Mouse (Mus musculus) stomach, embryonic 14.5 days (tissue): ENCODE measurements around the gene Ifna16. TPM values are rescaled to one million over a fixed set of nuclear protein-coding genes. Genes with fewer than 3 reads are reported as not detected.
A peak's percentile ranks its signal among the peaks of the same experiment; 100 is the strongest.

Experiments
- ATAC-seq: fragments of 200-750 bp; cut with Nextera tagmentation; 2 replicates; pipeline ENCODE4 v1.8.0; 2017; ENCODE audit warnings: low read depth, moderate TSS enrichment; ENCODE audit not compliant: insufficient number of reproducible peaks, insufficient read depth, low FRiP score
- H3K27ac ChIP-seq: fragments of 300-500 bp; sonication (generic); 2 replicates; pipeline ENCODE4 v1.5.1; 2014; ENCODE audit warnings: mild to moderate bottlenecking, low read length, moderate library complexity, mixed read lengths
- H3K27me3 ChIP-seq: fragments of 300-500 bp; sonication (generic); 2 replicates; pipeline ENCODE4 v1.6.1; 2014; ENCODE audit warnings: low read length, control low read depth, mixed read lengths; ENCODE audit not compliant: control insufficient read depth, insufficient read depth
- H3K36me3 ChIP-seq: fragments of 300-500 bp; sonication (generic); 2 replicates; pipeline ENCODE4 v1.6.1; 2014; ENCODE audit warnings: mild to moderate bottlenecking, control low read depth, low read length, moderate library complexity, mixed read lengths; ENCODE audit not compliant: control insufficient read depth, insufficient read depth
- H3K4me1 ChIP-seq: fragments of 300-500 bp; sonication (generic); 2 replicates; pipeline ENCODE4 v1.6.1; 2014; ENCODE audit warnings: low read length, control low read depth, mixed read lengths; ENCODE audit not compliant: control insufficient read depth, insufficient read depth
- H3K4me2 ChIP-seq: fragments of 300-500 bp; sonication (generic); replicated peaks from 2 replicates; pipeline ENCODE4 v1.6.1; 2014; ENCODE audit warnings: low read depth, low read length, control low read depth
- H3K4me3 ChIP-seq: fragments of 300-500 bp; sonication (generic); 2 replicates; pipeline ENCODE4 v1.5.1; 2014; ENCODE audit warnings: low read depth, low read length, control low read depth
- H3K9ac ChIP-seq: fragments of 300-500 bp; sonication (generic); replicated peaks from 2 replicates; pipeline ENCODE4 v1.6.1; 2014; ENCODE audit warnings: low read depth, mild to moderate bottlenecking, control low read depth, low read length, moderate library complexity, mixed read lengths
- H3K9me3 ChIP-seq: fragments of 300-500 bp; sonication (generic); 2 replicates; pipeline ENCODE4 v1.6.1; 2016; ENCODE audit warnings: low read depth, low read length, control low read depth; ENCODE audit not compliant: control insufficient read depth
- WGBS: fragments of 180-500 bp; shearing (Covaris S2); extraction: QIAGEN DNeasy Blood & Tissue Kit; methylation state at CpG from one replicate; pipeline ENCODE4 v1.1.7; 2014; 5-methylcytosine and 5-hydroxymethylcytosine counted together
- polyA plus RNA-seq: library from polyadenylated mRNA; unstranded; fragments of >200 nt; fragmentation: Nextera tagmentation; extraction: Ambion mirVana; gene quantifications from 2 replicates; pipeline ENCODE4 v1.2.1, GENCODE M21; 2014

The Ifna16 gene
- polyA plus RNA-seq, 1 experiment from 2014 or later = not detected

GRCm38 (mm10) chr4:88681353-88681752, 4.6 kb upstream of the Ifna16 start:
- no peaks in the 10 kb centered on the region for H3K4me1 ChIP-seq
- no peak overlapping the region for H3K27ac ChIP-seq
- H3K27me3 ChIP-seq = no peaks in the 10 kb centered on the region
- no peak for ATAC-seq
- H3K9me3 ChIP-seq = no peaks in the 10 kb centered on the region
- WGBS = 44% methylated on average over 3 of the region's 3 CpGs
- H3K4me2 ChIP-seq = no peak overlapping the region
- no peak overlapping the region for H3K9ac ChIP-seq
- H3K36me3 ChIP-seq = no peaks in the 10 kb centered on the region
- no peak overlapping the region for H3K4me3 ChIP-seq

DNA sequence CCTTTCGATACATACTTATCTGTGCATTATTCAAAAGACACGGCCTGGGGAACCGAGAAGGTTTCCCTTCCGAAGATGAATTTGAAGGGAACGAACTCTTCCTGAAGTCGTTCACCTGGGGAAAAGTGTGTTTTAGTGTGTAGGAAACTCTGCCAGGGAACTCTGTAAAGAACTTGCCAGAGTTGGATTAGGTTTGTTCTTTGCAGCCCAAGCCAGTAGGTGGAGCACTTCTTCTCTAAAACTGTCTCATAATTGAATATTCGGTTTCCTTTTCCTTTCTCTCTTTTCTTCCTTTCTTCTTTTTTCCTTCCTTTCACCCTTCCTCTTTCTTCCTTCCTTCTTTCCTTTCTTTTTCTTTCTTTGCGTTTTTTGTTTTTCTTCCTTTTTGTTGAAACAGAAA, 3.6 kb upstream of the Ifna16 start:
- ATAC-seq = no peak
- no peaks in the 10 kb centered on the region for H3K9me3 ChIP-seq
- H3K4me1 ChIP-seq = no peaks in the 10 kb centered on the region
- H3K9ac ChIP-seq = no peak overlapping the region
- no peak overlapping the region for H3K4me3 ChIP-seq
- no peak overlapping the region for H3K27ac ChIP-seq
- no peaks in the 10 kb centered on the region for H3K27me3 ChIP-seq
- no peaks in the 10 kb centered on the region for H3K36me3 ChIP-seq
- H3K4me2 ChIP-seq = no peak overlapping the region
- 46% methylated on average over 8 of the region's 8 CpGs for whole genome bisulfite sequencing

DNA sequence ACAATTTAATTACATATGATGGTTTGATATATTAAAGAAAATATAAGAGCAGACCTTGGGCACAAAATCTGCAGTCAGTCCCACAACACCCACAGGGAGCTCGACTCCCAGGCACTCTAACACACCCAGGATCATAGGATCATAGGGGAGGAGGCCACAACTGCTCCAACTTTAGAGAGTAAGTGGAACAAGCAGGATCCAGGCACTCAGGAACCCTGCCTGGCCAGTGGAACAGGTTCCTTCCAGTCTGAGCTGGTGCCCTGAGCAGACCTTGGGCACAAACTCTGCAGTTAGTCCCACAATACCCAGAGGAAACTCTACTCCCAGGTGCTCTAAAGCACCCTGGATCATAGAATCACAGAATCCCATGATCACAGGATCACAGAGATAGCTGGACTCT, 21.3 kb downstream of the Ifna16 start:
- no peak overlapping the region for H3K27ac ChIP-seq
- H3K36me3 ChIP-seq = no peaks in the 10 kb centered on the region
- H3K4me2 ChIP-seq = no peak overlapping the region
- H3K4me3 ChIP-seq = no peak overlapping the region
- no peaks in the 10 kb centered on the region for H3K9me3 ChIP-seq
- ATAC-seq = no peak
- 50% methylated on average over 1 of the region's 1 CpGs for WGBS
- no peak overlapping the region for H3K9ac ChIP-seq
- H3K4me1 ChIP-seq = no peaks in the 10 kb centered on the region
- H3K27me3 ChIP-seq = no peaks in the 10 kb centered on the region

GRCm38 (mm10) chr4:88653644-88654043, 23.1 kb downstream of the Ifna16 start:
- H3K36me3 ChIP-seq = no peaks in the 10 kb centered on the region
- H3K9me3 ChIP-seq = no peaks in the 10 kb centered on the region
- H3K4me3 ChIP-seq = no peak overlapping the region
- H3K27ac ChIP-seq = no peak overlapping the region
- 69% methylated on average over 3 of the region's 3 CpGs for WGBS
- no peak for ATAC-seq
- H3K27me3 ChIP-seq = no peaks in the 10 kb centered on the region
- H3K4me1 ChIP-seq = no peaks in the 10 kb centered on the region
- H3K4me2 ChIP-seq = no peak overlapping the region
- H3K9ac ChIP-seq = no peak overlapping the region

DNA sequence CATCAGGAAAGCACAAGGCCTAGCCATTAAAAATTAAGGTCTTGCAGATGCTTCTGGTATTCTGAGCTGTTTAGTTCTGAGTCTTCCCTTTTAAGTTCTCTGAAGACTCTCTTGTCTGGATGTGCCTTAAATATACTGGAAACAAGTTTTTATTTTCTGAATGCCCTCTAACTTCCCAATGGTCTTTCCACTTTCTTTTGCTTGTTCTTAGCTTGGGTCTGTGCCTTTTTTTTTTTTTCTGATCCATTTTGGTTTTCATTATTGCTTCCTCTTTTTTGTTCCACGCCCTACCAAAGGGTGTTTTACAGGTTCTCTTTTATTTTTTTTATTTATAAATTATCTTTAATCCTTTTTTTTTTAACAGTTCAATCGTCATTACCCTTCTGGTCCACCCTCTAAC, 32.4 kb downstream of the Ifna16 start, which contains the start of gene Ifna13:
Ifna13 (minus strand) TSS at position 101 of the 400 bp plus-strand sequence.
- WGBS = 54% methylated on average over 2 of the region's 2 CpGs
- ATAC-seq = no peak
- no peaks in the 10 kb centered on the region for H3K27me3 ChIP-seq
- H3K4me1 ChIP-seq = no peaks in the 10 kb centered on the region
- no peaks in the 10 kb centered on the region for H3K9me3 ChIP-seq
- no peak within 1 kb of the TSS for H3K4me3 ChIP-seq
- no peak within 1 kb of the TSS for H3K9ac ChIP-seq
- no peak within 1 kb of the TSS for H3K27ac ChIP-seq
- no peak within 1 kb of the TSS for H3K4me2 ChIP-seq
- H3K36me3 ChIP-seq = no peaks in the 10 kb centered on the region

GRCm38 (mm10) chr4:88642526-88642925, 34.2 kb downstream of the Ifna16 start:
- H3K9me3 ChIP-seq = no peaks in the 10 kb centered on the region
- 27% methylated on average over 2 of the region's 2 CpGs for whole genome bisulfite sequencing
- H3K4me3 ChIP-seq = no peak overlapping the region
- no peaks in the 10 kb centered on the region for H3K36me3 ChIP-seq
- no peak overlapping the region for H3K4me2 ChIP-seq
- no peaks in the 10 kb centered on the region for H3K4me1 ChIP-seq
- no peak overlapping the region for H3K27ac ChIP-seq
- ATAC-seq = no peak
- H3K9ac ChIP-seq = no peak overlapping the region
- no peaks in the 10 kb centered on the region for H3K27me3 ChIP-seq

DNA sequence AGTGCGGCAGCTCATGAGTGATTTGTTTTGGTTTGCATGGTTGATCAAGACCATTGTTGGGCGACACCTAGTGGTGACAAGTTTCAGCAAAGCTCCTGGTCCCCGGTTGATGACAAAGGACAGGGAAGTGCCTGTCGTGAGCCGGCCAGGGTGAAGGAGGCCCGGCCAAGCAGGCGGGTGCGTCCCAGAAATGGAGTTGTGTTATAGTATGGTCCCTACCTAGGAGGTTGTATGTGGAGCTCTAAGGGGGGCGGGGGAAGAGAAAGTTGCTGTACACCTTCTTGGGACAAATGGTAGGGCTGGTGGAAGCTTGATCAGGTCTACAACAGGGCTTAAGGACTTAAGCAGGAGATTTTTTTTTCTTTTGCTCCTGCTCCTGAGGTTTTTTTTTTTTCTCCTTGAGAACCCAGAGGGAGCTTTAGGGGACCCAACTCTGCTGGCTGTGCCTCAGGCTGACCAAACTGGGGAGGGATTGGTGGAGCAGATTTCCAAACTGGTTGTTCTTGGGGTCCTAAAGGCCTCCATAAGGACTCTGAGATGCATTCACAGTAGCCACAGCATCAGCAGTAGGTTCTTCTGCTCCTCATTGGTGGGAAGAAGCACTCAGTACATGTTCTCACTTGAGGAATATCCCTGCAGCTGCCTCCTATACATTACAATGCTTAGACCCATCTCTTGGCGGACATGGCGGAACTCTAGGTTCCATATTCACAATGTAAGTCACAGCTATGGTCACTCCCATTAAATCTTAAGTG, 35.5 kb downstream of the Ifna16 start:
- peak; percentile 95 for ATAC-seq

DNA sequence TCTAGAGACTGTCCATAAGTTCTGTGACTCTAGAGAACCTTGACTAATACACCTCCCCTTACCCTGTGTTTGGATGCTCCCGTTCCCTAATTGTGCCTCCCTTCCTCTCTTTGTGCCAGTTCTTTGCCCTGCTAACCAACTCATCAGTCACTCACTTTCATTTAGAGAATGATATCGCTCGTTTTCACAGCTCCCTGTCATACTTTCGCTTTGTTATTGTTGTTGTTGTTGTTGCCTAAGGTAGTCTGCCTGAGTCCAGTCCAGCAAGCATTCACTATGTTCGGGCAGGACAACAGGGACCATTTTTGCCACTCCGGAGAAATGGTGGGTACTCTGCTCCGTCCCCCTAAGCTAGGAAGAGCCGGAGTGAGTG, 36.0 kb downstream of the Ifna16 start:
- H3K36me3 ChIP-seq = no peaks in the 10 kb centered on the region
- no peaks in the 10 kb centered on the region for H3K4me1 ChIP-seq
- no peaks in the 10 kb centered on the region for H3K27me3 ChIP-seq
- H3K9ac ChIP-seq = no peak overlapping the region
- H3K4me3 ChIP-seq = peak overlapping the region; percentile 31
- WGBS = 56% methylated on average over 8 of the region's 8 CpGs
- no peaks in the 10 kb centered on the region for H3K9me3 ChIP-seq
- ATAC-seq = no peak
- peak overlapping the region; percentile 43 for H3K4me2 ChIP-seq
- H3K27ac ChIP-seq = no peak overlapping the region

More for the DNA sequence above, 35.5 kb downstream of the Ifna16 start:
- no peaks in the 10 kb centered on the region for H3K9me3 ChIP-seq
- no peaks in the 10 kb centered on the region for H3K27me3 ChIP-seq
- no peak overlapping the region; the same call in 1 of the 2 replicates for H3K27ac ChIP-seq
- peak overlapping the region; percentile 43 for H3K4me2 ChIP-seq
- H3K4me1 ChIP-seq = no peaks in the 10 kb centered on the region
- WGBS = 21% methylated on average over 11 of the region's 11 CpGs
- H3K9ac ChIP-seq = no peak overlapping the region
- no peaks in the 10 kb centered on the region for H3K36me3 ChIP-seq
- H3K4me3 ChIP-seq = peak overlapping the region; percentile 31

- Histone ChIP-seq H3K4me2 (no peak within 1 kb of the TSS), H3K36me3 (no peaks in the 10 kb centered on the region), H3K4me3 (no peak within 1 kb of the TSS), H3K27ac (no peak within 1 kb of the TSS), H3K4me1 (no peaks in the 10 kb centered on the region), H3K9me3 (no peaks in the 10 kb centered on the region), H3K9ac (no peak within 1 kb of the TSS), H3K27me3 (no peaks in the 10 kb centered on the region)
- no peak for ATAC-seq
- 90% methylated on average over 4 of the region's 4 CpGs for WGBS
Measured at GRCm38 (mm10) chr4:88634311-88634710, 42.4 kb downstream of the Ifna16 start, which contains the start of gene C87499. Gene C87499 (minus strand): TSS chr4:88634411.
